Mouse (Mus musculus) adrenal gland (tissue): Measurements from ENCODE around the gene Tmem191c.

ENCODE experiments used
- intact Hi-C: fragments of 180-260 bp; cut with DNase I; formaldehyde crosslinking; loops from one replicate; pipeline ENCODE4 v1.15.1; 2025

The Tmem191c gene

DNA sequence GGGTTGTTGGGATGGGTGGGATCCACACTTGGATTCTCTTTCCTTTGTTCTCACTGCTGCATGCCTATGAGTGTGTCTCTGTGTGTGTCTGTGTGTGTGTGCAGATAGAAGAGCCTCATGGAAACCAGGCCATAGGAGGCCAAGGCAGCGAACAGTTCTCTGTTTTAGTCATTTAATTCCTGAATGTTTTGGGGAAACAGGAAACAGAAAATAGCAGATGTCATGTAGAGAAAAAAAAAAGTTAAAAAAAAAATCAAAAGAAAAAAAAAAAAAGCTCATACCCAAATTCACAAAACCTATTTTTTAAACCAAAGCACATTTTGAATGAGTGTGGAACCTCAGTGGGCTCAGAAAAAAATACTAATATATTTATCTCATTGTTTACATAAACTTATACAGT lies 14.5 kb upstream of the Tmem191c start:
- intact Hi-C loops = no loop called here

DNA sequence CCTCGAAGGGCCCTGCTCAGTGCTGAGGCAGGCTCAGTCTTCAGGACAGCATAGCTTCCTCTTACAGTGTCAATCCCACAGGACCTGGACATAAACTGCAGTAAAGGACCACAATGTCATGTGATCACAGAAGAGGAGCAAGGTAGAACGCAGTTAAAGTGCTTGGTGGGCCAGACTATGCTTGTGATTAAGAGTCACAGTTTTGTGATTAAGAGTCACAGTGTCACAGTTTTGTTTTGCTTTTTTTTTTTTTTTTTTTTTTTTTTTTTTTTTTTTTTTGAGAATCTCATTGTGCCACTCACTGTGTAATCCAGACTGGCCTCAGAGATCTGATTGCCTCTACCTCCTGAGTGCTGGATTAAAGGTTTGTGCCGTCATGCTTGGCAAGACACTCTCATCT lies 9.8 kb upstream of the Tmem191c start:
- intact Hi-C loops = no loop called here

DNA sequence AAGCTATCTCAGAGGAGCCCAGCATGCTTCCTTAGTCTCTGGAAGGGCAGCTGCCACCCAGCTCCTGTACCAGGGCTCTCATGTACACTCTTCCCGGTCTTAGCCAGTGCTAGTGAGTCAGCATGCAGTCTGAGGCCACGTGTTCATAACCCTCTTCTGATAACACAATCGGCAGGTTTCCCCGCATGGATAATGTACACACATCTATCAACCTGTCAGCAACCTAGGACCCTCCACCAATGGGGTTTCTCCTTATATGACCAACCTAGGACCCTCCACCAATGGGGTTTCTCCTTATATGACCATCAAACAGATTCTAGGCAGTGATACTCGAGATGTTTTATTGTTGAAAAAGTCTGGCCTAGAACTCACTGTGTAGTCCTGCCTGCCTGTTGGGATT lies 7.9 kb upstream of the Tmem191c start:
- intact Hi-C loops = no loop called here

DNA sequence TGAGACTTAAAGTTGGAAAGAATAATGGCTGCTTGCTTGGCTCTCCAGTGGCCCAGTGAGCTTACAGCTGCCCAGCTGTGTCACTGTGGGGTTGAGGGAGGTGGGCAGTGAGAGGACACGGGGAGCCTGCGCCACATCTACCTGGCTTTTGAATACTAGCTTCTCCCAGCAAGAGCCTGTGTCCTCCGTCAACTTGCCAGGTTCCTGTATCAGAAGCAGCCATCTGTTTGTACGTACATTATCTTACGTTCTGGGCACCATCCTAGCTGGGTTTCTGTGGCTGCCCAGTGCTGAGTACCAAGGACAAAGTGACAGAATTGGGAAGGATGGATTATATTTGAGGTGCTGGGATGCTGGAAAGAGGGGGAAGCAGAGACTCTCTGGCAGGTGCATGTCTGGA lies 6.0 kb upstream of the Tmem191c start:
- intact Hi-C loops = no loop called here

DNA sequence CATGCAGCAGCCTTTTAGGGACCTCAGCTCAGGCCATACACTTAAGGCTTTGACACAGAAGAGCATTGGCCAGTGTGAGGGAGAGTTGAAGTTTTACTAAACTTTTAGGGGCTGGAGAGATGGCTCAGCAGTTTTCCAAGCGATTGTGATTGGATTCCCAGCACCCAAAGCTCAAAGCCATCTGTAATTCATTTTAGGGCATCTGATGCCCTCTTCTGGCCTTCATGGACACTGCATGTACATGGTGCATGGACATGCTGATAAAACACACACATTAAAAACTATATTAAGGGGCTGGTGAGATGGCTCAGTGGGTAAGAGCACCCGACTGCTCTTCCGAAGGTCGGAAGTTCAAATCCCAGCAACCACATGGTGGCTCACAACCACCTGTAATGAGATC lies 4.8 kb upstream of the Tmem191c start:
- intact Hi-C loops = no loop called here

DNA sequence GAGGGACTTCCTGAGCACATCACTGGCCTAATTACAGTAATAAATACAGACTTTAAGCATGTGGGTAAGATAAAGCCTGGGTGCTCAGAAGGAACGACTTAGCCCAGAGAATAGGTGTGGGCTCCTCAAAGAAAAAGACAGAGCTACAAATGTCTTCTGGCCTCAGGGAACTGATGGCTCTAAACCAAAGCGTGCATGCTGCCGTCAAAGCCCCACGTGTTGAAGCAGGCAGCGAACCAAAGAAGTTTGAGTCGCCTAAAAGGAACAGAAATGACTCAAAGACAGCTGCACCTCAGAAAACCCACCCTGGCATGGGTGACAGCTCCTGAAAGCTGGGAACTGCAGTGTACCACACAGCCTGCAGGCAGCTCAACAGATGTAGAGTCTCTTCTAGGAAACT lies 4.0 kb upstream of the Tmem191c start:
- intact Hi-C loops = no loop called here

DNA sequence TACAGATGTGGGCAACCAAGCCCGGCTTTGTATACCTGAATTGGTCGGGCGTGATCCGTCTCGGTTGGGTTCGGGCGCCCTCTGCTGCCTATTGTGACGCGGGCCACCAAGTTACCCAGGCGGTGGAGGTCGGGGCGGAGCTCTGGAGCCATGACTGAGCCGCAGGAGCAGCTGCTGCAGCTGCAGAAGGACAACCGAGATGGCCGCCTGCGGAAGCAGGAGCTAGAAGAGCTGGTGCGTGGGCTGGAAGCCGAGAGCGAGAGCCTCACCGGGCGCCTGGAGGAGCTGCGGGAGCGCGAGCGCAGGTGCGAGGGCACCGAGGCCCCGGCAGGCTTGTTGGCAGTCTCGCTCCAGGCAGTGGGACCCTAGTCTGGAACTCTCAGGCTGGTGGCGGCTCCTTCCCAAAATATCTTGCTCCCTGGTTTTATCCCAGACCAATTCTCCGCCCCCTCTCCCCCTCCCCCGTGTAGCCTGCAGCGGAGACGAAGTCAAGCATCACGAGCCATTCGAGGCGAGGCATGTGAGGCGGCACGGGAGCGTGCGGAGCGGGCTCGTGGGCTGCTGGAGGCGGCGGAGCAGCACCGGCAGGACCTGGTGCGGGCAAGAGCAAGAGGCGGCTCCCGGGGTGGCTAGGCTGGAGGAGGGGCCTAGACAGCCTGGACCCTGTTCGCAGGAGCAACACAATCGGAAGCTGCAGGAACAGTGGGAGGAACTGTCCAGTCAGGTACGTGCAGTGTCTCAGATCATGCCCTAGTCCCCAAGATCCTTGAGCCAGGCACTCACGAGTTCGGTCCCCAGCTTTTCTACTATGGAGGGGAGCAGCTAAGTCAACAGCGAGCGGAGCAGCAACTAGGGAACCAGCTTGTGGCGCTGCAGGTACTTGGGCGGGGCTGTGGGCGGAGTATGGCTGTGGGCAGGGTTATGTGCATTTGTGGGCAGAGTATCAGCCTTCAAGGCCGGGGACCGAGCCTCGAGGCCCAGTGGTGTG lies 581 bp downstream of the Tmem191c start:
- intact Hi-C loops = no loop called here

DNA sequence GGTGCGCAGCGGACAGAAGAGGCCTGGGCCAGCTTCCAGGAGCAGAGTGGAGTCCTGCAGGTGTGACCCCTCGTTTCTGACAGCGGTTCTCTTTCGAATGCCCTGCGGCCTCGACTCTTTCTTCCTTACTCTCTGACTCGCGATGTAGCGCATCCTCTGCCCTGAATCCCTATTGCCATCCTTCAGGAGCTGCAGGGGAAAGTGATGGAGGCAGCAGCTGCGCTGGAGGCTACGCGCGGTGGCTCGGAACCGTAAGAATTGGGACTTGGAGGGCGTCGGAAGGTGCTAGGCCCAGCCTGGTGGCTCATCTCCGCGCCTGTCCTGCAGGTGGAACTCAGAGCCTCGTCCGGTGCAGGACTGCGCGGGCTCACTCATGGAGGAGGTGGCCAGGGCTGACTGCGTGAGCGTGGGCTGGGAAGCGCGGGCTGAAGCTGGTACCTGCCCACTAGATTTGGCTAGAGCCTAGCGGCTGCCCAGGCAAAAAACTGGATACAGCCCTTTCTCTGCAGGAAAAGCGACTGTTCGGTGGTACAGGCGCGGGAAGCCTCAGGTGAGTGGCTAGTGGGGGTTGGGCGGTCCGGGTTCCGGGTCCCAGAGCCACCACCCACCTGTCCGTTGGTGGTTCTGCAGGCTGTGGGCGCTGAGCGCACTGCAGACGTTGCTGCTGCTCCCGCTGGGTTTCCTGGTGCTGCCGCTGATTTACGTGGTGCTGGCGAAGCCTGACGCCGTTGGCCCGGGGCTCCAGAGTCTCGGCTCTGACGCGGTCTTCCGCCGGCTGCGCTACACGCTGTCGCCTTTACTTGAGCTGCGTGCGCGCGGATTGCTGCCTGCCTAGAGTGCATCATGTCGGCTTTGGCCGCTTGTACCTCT lies 1.7 kb downstream of the Tmem191c start:
- intact Hi-C loops = no loop called here

DNA sequence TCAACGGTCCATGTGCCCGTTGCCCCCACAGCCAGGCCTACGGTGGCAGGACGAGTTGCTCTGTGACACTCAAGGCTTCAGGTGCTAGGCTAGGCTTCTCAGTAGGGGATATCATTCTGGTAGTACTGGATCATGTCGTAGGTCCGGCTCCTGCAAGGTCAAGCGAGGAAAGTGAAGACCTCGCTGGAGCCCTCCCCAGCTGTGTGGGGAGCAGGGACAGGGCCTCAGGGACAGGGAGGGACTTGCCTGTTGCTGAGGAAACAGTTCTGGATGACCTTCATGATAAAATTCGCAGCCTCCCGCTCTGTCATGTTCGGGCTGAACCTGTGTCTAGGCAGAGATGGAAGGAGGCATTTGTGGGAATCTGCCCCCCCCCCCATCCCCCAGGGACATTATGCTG lies 4.6 kb downstream of the Tmem191c start:
- intact Hi-C loops = loop anchor here (5.0 kb wide), 1 partner anchor 148 kb away; the partner anchor contains the start of gene Sdf2l1

DNA sequence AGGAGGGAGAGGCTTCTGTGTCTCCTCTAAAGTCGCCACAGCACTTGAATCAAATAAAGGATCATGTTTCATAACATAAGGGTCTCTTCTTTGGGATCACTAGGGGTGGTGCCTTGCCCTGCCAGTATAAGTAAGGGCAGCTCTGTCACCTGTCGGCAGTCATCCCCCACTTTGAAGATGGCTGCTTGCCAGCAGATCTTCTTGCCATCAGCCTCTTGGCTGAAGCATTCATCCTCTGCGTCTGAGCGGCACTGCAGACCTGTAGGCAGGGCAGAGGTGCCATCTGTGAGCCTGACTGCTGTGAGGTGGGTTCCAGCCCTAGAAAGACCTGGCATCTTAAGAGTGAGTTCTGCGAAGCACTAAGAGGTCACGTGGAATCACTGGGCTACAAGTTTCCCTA lies 7.3 kb downstream of the Tmem191c start:
- intact Hi-C loops = loop anchor here (5.0 kb wide), 1 partner anchor 151 kb away; the partner anchor contains the start of gene Sdf2l1

DNA sequence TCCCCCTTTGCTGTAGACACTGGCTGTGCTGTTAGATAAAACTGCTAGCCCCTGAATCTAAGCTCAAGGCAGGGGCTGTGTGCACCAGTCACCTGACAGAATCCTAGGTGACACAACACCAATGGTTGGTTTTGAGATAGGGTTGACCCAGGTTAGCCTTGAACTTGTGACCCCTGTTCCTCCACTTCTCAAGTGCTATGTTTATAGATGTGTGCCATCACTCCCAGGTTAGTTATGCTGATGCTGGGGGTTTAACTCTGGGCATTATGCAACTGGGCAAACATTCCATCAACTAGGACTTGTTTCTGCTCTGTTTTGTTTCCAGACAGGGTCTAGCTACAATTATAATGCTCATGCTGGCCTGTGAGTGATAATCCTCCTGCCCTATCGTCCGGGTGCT lies 11.2 kb downstream of the Tmem191c start:
- intact Hi-C loops = no loop called here

DNA sequence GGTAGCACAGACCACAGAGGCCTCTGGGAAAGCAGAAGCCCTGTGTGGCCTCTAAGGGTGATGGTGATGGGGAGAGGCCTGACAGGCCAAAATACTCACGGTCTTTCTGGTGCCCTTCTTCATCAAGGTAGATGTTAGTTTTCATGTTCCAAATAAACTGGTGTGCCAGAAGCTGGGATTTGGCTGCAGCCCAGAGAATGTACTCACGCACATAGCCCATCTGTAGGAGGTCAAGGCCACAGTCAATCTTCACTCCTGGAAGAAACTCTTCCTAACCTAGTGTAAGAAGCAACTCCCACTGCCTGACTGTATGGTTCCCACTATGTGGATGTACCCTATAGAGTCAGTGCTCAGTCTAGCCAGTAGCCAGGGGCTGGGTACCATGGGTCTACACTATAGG lies 15.1 kb downstream of the Tmem191c start:
- intact Hi-C loops = no loop called here

DNA sequence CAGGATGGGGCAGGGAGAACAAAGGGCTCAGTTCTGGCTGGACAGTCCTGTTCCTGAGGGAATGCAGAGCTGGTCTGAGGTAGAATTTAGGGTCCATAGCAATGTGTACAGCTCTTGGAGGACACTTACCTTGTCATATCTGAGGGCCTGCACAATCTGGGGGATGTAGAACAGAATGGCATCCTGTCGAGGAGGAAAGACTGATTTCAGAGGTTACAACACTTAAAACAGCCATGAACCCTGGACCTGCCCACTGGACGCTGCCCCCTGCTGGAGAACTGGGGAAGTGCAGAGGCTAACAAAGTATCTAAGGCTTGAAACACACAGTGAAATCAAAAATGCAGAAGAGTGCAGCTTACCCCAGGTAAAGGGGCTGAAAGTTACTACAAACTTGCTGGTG lies 16.9 kb downstream of the Tmem191c start:
- intact Hi-C loops = no loop called here

DNA sequence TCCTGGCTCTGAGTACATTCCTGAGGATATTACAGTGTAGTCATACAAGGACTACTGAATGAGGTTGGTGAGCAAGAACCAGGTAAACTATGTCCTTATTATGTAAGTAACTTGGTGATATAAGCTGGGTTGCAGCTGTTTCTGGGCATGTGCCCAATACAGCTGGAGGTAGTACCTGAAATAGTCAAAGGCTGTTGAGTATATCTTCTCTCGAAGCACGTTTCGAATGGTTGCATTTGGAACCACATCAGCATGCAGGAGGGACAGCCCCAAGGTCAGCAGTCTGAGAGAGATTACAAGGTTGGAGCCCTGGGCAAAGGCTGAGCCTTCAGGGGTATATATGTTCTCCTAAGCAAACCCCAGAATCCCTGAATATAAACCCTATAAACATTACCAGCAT lies 24.9 kb downstream of the Tmem191c start:
- intact Hi-C loops = no loop called here

DNA sequence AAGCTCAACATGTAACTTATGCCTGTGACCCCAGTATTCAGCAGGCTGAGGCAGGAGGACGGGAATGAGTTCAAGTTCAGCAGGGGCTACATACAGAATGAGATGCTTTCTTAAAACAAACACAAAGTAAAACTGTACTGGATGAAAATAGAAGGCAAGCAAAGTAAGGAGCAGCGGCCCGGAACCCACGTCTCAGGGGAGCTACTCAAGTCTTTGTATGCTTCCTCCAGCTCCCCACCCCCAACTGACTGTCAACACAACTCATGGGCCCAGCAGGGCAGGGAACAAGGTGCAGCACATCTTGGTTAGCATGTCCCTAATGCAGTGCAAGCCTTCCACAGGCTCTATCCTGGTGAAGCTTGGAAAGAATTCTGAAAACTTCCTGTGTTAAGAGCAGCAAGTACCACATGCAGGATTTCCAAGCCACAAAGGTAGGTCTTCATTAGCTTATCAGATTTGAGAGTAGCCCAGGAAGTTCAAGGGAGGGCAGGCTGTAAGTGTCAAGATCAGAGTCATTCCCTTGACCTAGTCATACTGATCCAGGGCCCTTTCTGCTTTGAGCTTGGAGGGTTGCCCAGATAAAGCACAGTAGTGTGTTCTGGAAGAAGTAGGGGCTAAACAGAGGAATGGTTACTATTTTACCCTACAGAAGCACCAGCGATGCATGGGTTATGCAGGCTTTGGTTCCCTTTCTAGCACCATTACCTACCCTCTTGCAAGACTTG lies 27.8 kb downstream of the Tmem191c start:
- intact Hi-C loops = no loop called here

DNA sequence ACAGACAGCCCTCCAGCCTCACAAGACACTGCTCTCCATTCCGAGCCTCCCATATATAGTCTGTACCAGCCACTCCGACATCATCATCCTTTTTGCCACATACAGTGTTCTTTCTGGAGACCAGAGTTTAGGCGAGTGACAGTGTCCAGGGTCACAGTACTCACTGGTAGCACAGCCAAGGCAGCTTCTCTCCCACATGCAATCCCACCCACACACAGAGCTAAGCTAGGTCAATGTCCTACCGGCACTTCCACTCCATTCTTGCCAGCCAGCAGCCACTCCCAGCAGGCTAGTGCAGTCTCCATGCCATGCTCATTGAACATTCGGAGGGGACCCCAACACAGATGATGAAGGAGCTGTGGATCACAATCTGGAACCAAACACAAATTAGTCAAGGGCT lies 31.6 kb downstream of the Tmem191c start:
- intact Hi-C loops = no loop called here

DNA sequence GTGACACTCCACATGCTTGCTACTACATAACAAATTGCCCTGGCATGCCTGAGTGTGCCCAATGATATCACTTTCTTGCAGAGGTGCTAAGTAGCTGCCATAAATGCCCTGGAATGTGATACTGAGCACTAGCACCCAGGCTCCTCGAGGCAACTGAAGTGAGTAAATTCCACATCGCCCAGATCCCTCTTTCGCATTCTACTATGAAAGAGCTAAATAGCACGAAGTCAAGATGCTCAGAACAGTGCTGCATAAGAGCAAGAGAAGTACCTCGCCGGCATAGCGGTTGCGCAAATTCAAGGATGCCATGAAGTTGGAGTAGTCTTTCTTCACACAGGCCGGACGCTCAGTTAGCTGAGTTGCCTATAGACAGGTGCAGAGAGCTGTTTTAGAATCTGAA lies 33.2 kb downstream of the Tmem191c start:
- intact Hi-C loops = no loop called here

DNA sequence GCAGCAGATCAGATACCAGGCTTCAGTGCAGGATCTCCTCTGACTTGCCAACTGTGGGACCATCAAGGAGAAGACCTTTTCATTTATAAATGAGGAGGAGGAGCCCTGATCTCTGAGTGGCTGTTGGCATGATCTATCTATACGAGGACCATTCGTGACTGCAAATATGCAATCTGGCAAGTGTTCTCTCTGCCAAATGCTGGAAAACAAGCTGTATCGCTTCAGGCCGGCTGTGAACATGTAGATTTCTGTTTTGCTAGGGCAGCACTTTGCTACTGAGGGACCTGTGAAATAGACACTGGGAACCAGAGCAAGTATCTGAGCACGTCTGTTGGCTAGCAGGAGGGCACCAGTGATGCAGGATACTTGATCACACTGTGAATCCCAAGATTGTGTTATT lies 36.7 kb downstream of the Tmem191c start:
- intact Hi-C loops = no loop called here

DNA sequence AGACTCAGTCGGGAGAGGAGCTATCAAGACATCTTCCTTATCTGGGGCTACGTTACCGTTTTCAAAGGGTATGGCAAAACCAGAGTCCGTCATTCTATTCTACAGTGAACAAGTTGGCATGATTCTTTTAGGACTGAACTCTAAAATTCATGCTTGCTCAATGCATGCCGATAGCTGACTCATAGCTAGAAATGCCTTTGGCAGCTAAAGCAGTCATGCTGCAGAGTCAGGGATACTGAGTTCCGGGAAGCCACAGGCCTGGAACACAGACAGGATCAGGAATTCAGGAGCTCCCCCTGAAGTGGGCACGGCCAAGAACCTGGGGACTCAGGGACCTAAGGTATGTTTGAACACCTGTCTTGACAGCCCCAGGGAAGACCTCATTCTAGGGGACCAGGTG lies 40.7 kb downstream of the Tmem191c start:
- intact Hi-C loops = no loop called here

DNA sequence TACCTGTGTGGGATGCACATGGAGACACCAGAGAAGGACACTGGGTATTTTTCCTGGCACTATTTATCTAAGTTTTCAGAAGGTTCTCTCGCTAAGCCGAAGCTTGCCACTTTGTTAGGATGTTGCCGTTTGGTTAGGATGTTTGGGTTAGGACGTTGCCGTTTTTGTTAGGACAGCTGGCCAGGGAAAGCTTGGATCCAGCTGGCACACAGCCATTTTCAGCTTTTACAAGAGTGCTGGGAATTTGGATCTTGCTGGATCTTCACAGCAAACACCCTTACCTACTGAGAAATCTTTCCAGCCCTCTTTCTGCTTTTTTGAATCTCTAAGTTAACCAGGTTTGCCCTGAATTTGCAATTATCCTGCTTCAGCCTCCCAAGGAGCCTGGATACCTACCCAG lies 45.6 kb downstream of the Tmem191c start:
- intact Hi-C loops = no loop called here

DNA sequence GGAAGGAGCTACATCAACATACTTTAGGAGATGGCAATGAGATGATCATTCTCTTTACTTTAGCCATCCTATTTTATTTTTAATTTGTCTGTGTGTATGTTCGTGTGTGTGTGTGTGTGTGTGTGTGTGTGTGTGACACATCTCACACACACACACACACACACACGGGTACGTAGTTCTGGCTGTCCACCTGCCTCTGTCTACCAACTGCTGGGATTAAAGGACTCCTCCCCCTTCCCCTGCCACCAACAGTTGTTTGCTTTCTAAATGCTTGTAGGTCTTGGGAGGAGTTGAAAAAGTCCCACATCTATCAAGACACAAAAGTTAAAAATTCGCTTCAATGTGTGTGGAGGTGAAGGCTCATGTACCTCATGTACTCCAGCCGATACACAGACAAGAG lies 48.9 kb downstream of the Tmem191c start:
- intact Hi-C loops = no loop called here

DNA sequence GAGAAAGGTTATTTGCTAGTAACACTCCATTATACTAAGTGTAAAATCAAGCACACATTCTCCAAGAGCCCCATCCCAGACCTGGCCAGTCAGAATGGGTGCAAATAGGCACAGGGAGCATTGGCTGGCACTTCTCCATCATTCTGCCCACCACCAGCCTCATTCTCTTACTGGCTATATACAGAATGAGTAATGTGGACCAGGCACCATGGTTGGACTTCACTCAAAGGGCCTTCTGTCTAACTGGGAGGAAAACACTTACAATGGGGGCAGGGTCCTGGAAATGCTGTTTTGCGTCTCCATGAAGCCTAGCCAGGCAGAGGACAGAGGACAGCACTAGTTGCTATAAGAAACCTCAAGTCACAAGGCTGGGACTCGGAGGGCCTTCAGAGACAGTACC lies 50.2 kb downstream of the Tmem191c start:
- intact Hi-C loops = no loop called here
